Mouse (Mus musculus) bone marrow macrophage, adult 2 months (primary cell): Measurements from ENCODE around the gene Fgfr1op.
"Not testable (repeated sequence)": the region's sequence is repeated elsewhere in the genome, so short reads cannot be mapped to it uniquely, and the experiment has no call there.

Experiments used
- CTCF ChIP-seq: IDR thresholded peaks from 2 replicates; pipeline ENCODE4 v1.5.1; 2012; ENCODE audit warnings: low read depth, mild to moderate bottlenecking, low read length, moderate library complexity
- POLR2A ChIP-seq: IDR thresholded peaks from 2 replicates; pipeline ENCODE4 v1.6.1; 2012; ENCODE audit warnings: mild to moderate bottlenecking, low read depth, low read length, borderline replicate concordance

- TF ChIP-seq CTCF, POLR2A: not testable (repeated sequence)
Observed at GRCm38 (mm10) chr17:8143802-8144673, 21.3 kb upstream of the Fgfr1op start.
